Mouse (Mus musculus) MEL (cell line): ENCODE results near the gene Mitf.

ENCODE experiments used
- CTCF ChIP-seq, 3 experiments: IDR thresholded peaks in 2 of 3; conservative IDR thresholded peaks in 1 of 3; 2 replicates each; pipeline ENCODE4 v1.5.1; 2011 to 2012; ENCODE audit warnings: low read length in 3 of 3, low read depth in 2 of 3, mild to moderate bottlenecking in 2 of 3, improper control_type of control experiment in 1 of 3, inconsistent platforms in 1 of 3, mixed read lengths in 1 of 3, moderate library complexity in 1 of 3; ENCODE audit not compliant: control insufficient read depth in 1 of 3, insufficient read depth in 1 of 3, poor library complexity in 1 of 3, severe bottlenecking in 1 of 3
- E2F4 ChIP-seq: IDR thresholded peaks from 2 replicates; pipeline ENCODE4 v1.6.1; 2011; ENCODE audit warnings: low read depth, low read length, improper control_type of control experiment, borderline replicate concordance
- HCFC1 ChIP-seq: IDR thresholded peaks from 2 replicates; pipeline ENCODE4 v1.6.1; 2012; ENCODE audit warnings: low read depth, mild to moderate bottlenecking, inconsistent platforms, low read length, improper control_type of control experiment, moderate library complexity
- JUND ChIP-seq: IDR thresholded peaks from 2 replicates; pipeline ENCODE4 v1.6.1; 2011; ENCODE audit warnings: low read depth, mild to moderate bottlenecking, improper control_type of control experiment, low read length
- KAT2A ChIP-seq: conservative IDR thresholded peaks from 2 replicates; pipeline ENCODE4 v1.6.1; 2012; ENCODE audit warnings: low read depth, low read length, improper control_type of control experiment, inconsistent platforms
- MAZ ChIP-seq: IDR thresholded peaks from 2 replicates; pipeline ENCODE4 v1.6.1; 2012; ENCODE audit warnings: low read depth, mild to moderate bottlenecking, inconsistent platforms, low read length, improper control_type of control experiment
- MXI1 ChIP-seq: IDR thresholded peaks from 2 replicates; pipeline ENCODE4 v1.6.1; 2011; ENCODE audit warnings: mild to moderate bottlenecking, low read depth, low read length, improper control_type of control experiment
- NELFE ChIP-seq: IDR thresholded peaks from 2 replicates; pipeline ENCODE4 v1.6.1; 2011; ENCODE audit warnings: low read depth, low read length, improper control_type of control experiment
- POLR2A ChIP-seq, 2 experiments: IDR thresholded peaks; 2 replicates each; pipeline ENCODE4 v1.6.1; 2011 to 2012; ENCODE audit warnings: low read length in 2 of 2, mild to moderate bottlenecking in 2 of 2, control low read depth in 1 of 2, improper control_type of control experiment in 1 of 2, low read depth in 1 of 2, moderate library complexity in 1 of 2; ENCODE audit not compliant: control insufficient read depth in 1 of 2, insufficient read depth in 1 of 2, poor library complexity in 1 of 2
- SMC3 ChIP-seq: IDR thresholded peaks from 2 replicates; pipeline ENCODE4 v1.6.1; 2011; ENCODE audit warnings: low read depth, low read length, improper control_type of control experiment
- ZMIZ1 ChIP-seq: IDR thresholded peaks from 2 replicates; pipeline ENCODE4 v1.6.1; 2012; ENCODE audit warnings: low read depth, mild to moderate bottlenecking, inconsistent platforms, low read length, improper control_type of control experiment, moderate library complexity

GRCm38 (mm10) chr6:97828822-97829719 is 22.2 kb downstream of the Mitf start:
- no peak for TF ChIP-seq CTCF (IDR thresholded peaks at IDR 0.05 in 2 of 3, conservative IDR thresholded peaks at IDR 0.05 in 1 of 3; ENCODE audit: control insufficient read depth in 1 of 3, insufficient read depth in 1 of 3, low read depth in 2 of 3, low read length in 3 of 3, poor library complexity in 1 of 3, severe bottlenecking in 1 of 3)
- TF ChIP-seq E2F4, result no peak
- no peak for TF ChIP-seq SMC3
- TF ChIP-seq ZMIZ1, result no peak
- no peak for TF ChIP-seq NELFE
- no peak for TF ChIP-seq MXI1
- TF ChIP-seq MAZ, result no peak
- TF ChIP-seq KAT2A, result no peak
- TF ChIP-seq POLR2A (IDR thresholded peaks at IDR 0.05; ENCODE audit: control insufficient read depth in 1 of 2, insufficient read depth in 1 of 2, low read depth in 1 of 2, low read length in 2 of 2, poor library complexity in 1 of 2), result no peak
- no peak for TF ChIP-seq HCFC1
- no peak for TF ChIP-seq JUND
